Mouse (Mus musculus): ENCODE data around the gene Gm17535.
"Not testable (repeated sequence)": the region's sequence is repeated elsewhere in the genome, so short reads cannot be mapped to it uniquely, and the experiment has no call there.

DNA sequence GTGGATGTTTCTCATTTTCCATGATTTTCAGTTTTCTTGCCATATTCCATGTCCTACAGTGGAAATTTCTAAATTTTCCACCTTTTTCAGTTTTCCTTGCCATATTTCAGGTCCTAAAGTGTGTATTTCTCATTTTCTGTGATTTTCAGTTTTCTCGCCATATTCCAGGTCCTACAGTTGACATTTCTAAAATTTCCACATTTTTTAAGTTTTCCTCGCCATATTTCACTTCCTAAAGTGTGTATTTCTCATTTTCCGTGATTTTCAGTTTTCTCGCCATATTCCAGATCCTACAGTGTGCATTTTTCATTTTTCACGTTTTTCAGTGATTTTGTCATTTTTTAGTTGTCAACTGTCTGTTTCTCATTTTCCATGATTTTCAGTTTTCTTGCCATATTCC is 25.1 kb upstream of the Gm17535 start:
- not testable (repeated sequence) for TF ChIP-seq TAL1, GATA1 (IDR thresholded peaks at IDR 0.05; ENCODE audit: low read length)
